Mouse (Mus musculus): ENCODE measurements around the gene Fli1.

DNA sequence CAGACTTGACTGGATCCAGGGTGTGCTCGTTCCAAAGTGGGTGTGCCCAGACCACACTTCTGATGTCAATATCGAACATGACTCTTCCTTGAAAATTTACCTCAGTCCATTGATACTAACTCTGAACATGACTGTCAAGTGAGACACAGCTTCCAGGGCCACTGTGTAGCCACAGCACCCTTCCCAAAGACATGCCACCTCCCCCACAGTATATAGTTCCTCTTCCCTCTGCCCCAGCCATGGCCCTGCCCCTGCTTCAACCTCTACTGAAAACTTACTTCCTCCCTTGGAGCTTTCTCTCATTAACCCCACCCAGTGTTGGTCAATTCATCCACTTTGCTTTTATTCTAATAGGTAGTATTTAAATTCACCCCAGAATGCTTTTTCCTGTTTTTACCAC is 34.0 kb downstream of the Fli1 start:
- TF ChIP-seq EP300 (IDR thresholded peaks at IDR 0.05; ENCODE audit: low read depth) (no peak), CTCF (IDR thresholded peaks at IDR 0.05; ENCODE audit: low read depth) (no peak)

All from liver, embryonic 14.5 days (tissue).